16 mouse cellular contexts compared by ENCODE assay signal in genomic region chr9:13258173-13258572, GRCm38 (mm10). TPM values are rescaled to one million over a fixed set of nuclear protein-coding genes. Genes with fewer than 3 reads are reported as not detected.
DNase-seq lines count a peak whose midpoint lies in the region; TF ChIP-seq lines count a peak whose summit lies in the region.
"Had no signal": no experiment of that assay in that cellular context is flagged by ENCODE, and none has a peak within 500 bp of the region (broad histone marks: within the 10 kb centered on the region; RNA-seq: fewer than 3 reads in every experiment).

No protein-coding gene starts in this region.

- no peak overlapping the region for H3K4me2 ChIP-seq in CH12.LX (ENCODE audit: insufficient read depth, low read depth, poor library complexity, severe bottlenecking)

- dilution Hi-C loops in CH12.LX (cut with MboI; ENCODE audit: extremely low pct_ligation_motif_present, extremely low pct_unique_long_range_greater_than_20kb, low sequenced_read_pairs) = no loop called here

- H3K36me3 ChIP-seq in CH12.LX (replicated peaks in 1 of 2; ENCODE audit: control insufficient read depth in 1 of 2, insufficient read depth in 1 of 2, low read length in 1 of 2) = peaks cover 5 to 14% of the 10 kb centered on the region in 2 experiments

- no peak for TF ChIP-seq RAD21 in CH12.LX (IDR thresholded peaks at IDR 0.05; ENCODE audit: low read depth, low read length)

- no peaks in the 10 kb centered on the region for H3K9me3 ChIP-seq in CH12.LX (replicated peaks; ENCODE audit: low read length)
- H3K9me3 ChIP-seq: G1E had no signal

- no peak overlapping the region for H3K27ac ChIP-seq in CH12.LX (ENCODE audit: insufficient read depth, low read depth)

- in situ Hi-C loops in CH12.LX (cut with MboI; ENCODE audit: low pct_ligation_motif_present, low pct_unique_long_range_greater_than_20kb, low sequenced_read_pairs) = no loop called here

- peaks cover 4 to 15% of the 10 kb centered on the region in 2 experiments; a peak in 3 of 4 replicates for H3K4me1 ChIP-seq in CH12.LX (ENCODE audit: control insufficient read depth in 1 of 2, insufficient read depth in 2 of 2)

- DNase-seq in CH12.LX (ENCODE audit: extremely low read depth) = peak; percentile 15
- no peak for DNase-seq in cerebellum, adult 11 months
- DNase-seq: adrenal gland, adult 2 months; adrenal gland, adult 8-10 months; adrenal gland, postnatal 10 days; adrenal gland, postnatal 14 days; adrenal gland, postnatal 25 days; adrenal gland, postnatal 36 days; B cell, adult 2 months; cerebellum, adult 11-12 months; cerebellum, adult 18-20 months; cerebellum, adult 2 months; cerebellum, adult 8-10 months; cerebellum, adult 9-10 months had no signal

- peak; percentile 89 for TF ChIP-seq EP300 in CH12.LX (IDR thresholded peaks at IDR 0.05; ENCODE audit: low read length)

- H3K4me3 ChIP-seq in CH12.LX (replicated peaks in 1 of 3; ENCODE audit: low read depth in 2 of 3, low read length in 2 of 3, poor library complexity in 1 of 3) = no peak overlapping the region

- no peaks in the 10 kb centered on the region for H3K27me3 ChIP-seq in CH12.LX (replicated peaks)
- H3K27me3 ChIP-seq: Patski had no signal

- H3K79me2 ChIP-seq in CH12.LX (replicated peaks; ENCODE audit: control insufficient read depth, extremely low read depth, insufficient read depth, poor library complexity, severe bottlenecking) = no peaks in the 10 kb centered on the region

- no peak overlapping the region for H3K9ac ChIP-seq in CH12.LX (ENCODE audit: insufficient read depth, low read depth)

- no peak for TF ChIP-seq POLR2A in CH12.LX (IDR thresholded peaks at IDR 0.05; ENCODE audit: low read depth, low read length)

- TF ChIP-seq CTCF in CH12.LX (conservative IDR thresholded peaks at IDR 0.05 in 1 of 2, IDR thresholded peaks at IDR 0.05 in 1 of 2; ENCODE audit: low read depth in 2 of 2, low read length in 2 of 2) = no peak

TF ChIP-seq in CH12.LX, 34 proteins besides CTCF, POLR2A, EP300 and RAD21:
- TF ChIP-seq JUN (IDR thresholded peaks at IDR 0.05; ENCODE audit: insufficient read depth, low read depth, low read length) (peak; percentile 37; the same call in 1 of the 2 replicates), MAFK (IDR thresholded peaks at IDR 0.05; ENCODE audit: insufficient replicate concordance, low read length) (peak; percentile 43; the same call in 1 of the 2 replicates), ETS1 (conservative IDR thresholded peaks at IDR 0.05; ENCODE audit: low read depth, low read length) (0 out of 2 replicates have a peak, but pooled peaks have one; percentile 30), BHLHE40 (IDR thresholded peaks at IDR 0.05; ENCODE audit: low read depth, low read length) (peak; percentile 60), IRF4 (IDR thresholded peaks at IDR 0.05; ENCODE audit: low read depth, low read length) (peak; percentile 88), MAX (IDR thresholded peaks at IDR 0.05; ENCODE audit: low read length) (peak; percentile 64), TCF12 (IDR thresholded peaks at IDR 0.05; ENCODE audit: low read depth, low read length) (peak; percentile 70; the same call in 1 of the 2 replicates), MXI1 (IDR thresholded peaks at IDR 0.05; ENCODE audit: low read depth, low read length) (0 out of 2 replicates have a peak, but pooled peaks have one; percentile 30), RCOR1 (conservative IDR thresholded peaks at IDR 0.05; ENCODE audit: low read depth, low read length) (0 out of 2 replicates have a peak, but pooled peaks have one; percentile 48), GABPA (IDR thresholded peaks at IDR 0.05; ENCODE audit: insufficient replicate concordance, low read depth, low read length) (no peak), MEF2A (IDR thresholded peaks at IDR 0.05; ENCODE audit: borderline replicate concordance, low read depth, low read length) (peak; percentile 42; the same call in 1 of the 2 replicates), MYC (IDR thresholded peaks at IDR 0.05; ENCODE audit: low read depth, low read length) (peak; percentile 76), HCFC1 (IDR thresholded peaks at IDR 0.05; ENCODE audit: low read depth, low read length) (no peak), JUND (conservative IDR thresholded peaks at IDR 0.05; ENCODE audit: low read depth, low read length) (peak; percentile 74), PAX5 (IDR thresholded peaks at IDR 0.05; ENCODE audit: low read length) (no peak)

RNA-seq across cellular contexts. Expression of gene Ccdc82, which starts 11.4 kb away (rescaled TPM):
- total RNA-seq in CH12.LX (2012; rRNA removed) (8.1 and 9.5 TPM in 2 replicates), CH12.LX (2014; rRNA removed) (11.3 and 14.2 TPM in 2 replicates)
- 11.9 and 12.6 TPM in 2 replicates for polyA plus RNA-seq in CH12.LX (2012; ENCODE audit: insufficient read length, low read depth)

RNA-seq across cellular contexts. Expression of gene Jrkl, which starts 12.5 kb away (rescaled TPM):
- total RNA-seq in CH12.LX (2012; rRNA removed) = 2.3 and 2.4 TPM in 2 replicates
- total RNA-seq in CH12.LX (2014; rRNA removed) = 3.7 and 4.2 TPM in 2 replicates
- 2.5 and 3.1 TPM in 2 replicates for polyA plus RNA-seq in CH12.LX (2012; ENCODE audit: insufficient read length, low read depth)

RNA-seq across cellular contexts. Expression of gene Maml2, which starts 39.6 kb away (rescaled TPM):
- total RNA-seq in CH12.LX (2012; rRNA removed) (4.6 and 5.9 TPM in 2 replicates), CH12.LX (2014; rRNA removed) (4.3 and 5.9 TPM in 2 replicates)
- polyA plus RNA-seq in CH12.LX (2012; ENCODE audit: insufficient read length, low read depth) = 5.6 and 9.1 TPM in 2 replicates
